Mouse (Mus musculus): ENCODE results near the gene Igsf8. TPM values are rescaled to one million over a fixed set of nuclear protein-coding genes. Genes with fewer than 3 reads are reported as not detected.

The Igsf8 gene
- polyA plus RNA-seq, 1 experiment from 2014 or later: 51.4 TPM

DNA sequence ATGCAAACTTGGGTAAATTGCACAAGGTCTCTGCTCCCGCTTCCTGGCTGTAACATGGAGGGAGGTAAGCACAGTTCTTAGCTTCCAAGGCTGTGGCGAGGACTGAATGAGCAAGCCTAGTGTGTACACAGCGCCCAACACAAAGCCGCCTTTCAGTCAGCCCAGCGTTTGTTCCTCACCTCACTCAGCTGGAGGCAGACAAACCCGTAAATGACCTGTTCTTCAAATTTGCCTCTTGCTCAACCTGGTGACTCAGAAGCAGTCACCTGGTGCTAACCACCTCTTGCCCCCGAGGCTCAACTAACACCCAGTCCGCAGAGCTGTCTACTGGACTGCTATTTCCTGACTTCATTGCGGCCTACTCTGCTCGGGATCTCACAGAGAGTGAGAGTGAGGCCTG, 46.5 kb downstream of the Igsf8 start:
- H3K27me3 ChIP-seq: no peaks in the 10 kb centered on the region
- no peak overlapping the region for H3K4me2 ChIP-seq
- no peak overlapping the region for H3K9ac ChIP-seq
- H3K9me3 ChIP-seq: no peaks in the 10 kb centered on the region
- H3K4me1 ChIP-seq: peaks cover 32% of the 10 kb centered on the region
- 52% methylated on average over 10 of the region's 10 CpGs for WGBS
- no peaks in the 10 kb centered on the region for H3K36me3 ChIP-seq
- 0 out of 2 replicates have a peak, but pooled peaks have one; percentile 1 for ATAC-seq (ENCODE audit: insufficient number of reproducible peaks, low FRiP score, low TSS enrichment, low read depth)
- no peak overlapping the region for H3K4me3 ChIP-seq
- peak overlapping the region; percentile 72 for H3K27ac ChIP-seq

- no peak overlapping the region for H3K9ac ChIP-seq
- 100% methylated on average over 1 of the region's 1 CpGs for whole genome bisulfite sequencing
- no peak for ATAC-seq (ENCODE audit: insufficient number of reproducible peaks, low FRiP score, low TSS enrichment, low read depth)
Observed at GRCm38 (mm10) chr1:172308409-172308808, 47.0 kb downstream of the Igsf8 start.

GRCm38 (mm10) chr1:172309699-172310398, 48.4 kb downstream of the Igsf8 start:
- Histone ChIP-seq H3K9ac (no peak overlapping the region), H3K9me3 (no peaks in the 10 kb centered on the region), H3K36me3 (no peaks in the 10 kb centered on the region), H3K27ac (peak overlapping the region; percentile 95), H3K4me3 (peak overlapping the region; percentile 28), H3K4me1 (peaks cover 45% of the 10 kb centered on the region), H3K4me2 (peak overlapping the region; percentile 67), H3K27me3 (no peaks in the 10 kb centered on the region)
- WGBS: 1% methylated on average over 14 of the region's 14 CpGs
- ATAC-seq (ENCODE audit: insufficient number of reproducible peaks, low FRiP score, low TSS enrichment, low read depth): peak; percentile 84

More at GRCm38 (mm10) chr1:172308409-172308808, 47.0 kb downstream of the Igsf8 start:
- H3K9me3 ChIP-seq: no peaks in the 10 kb centered on the region
- no peaks in the 10 kb centered on the region for H3K27me3 ChIP-seq
- H3K4me1 ChIP-seq: peaks cover 36% of the 10 kb centered on the region
- no peak overlapping the region for H3K4me3 ChIP-seq
- no peak overlapping the region for H3K4me2 ChIP-seq
- peak overlapping the region; percentile 72 for H3K27ac ChIP-seq
- H3K36me3 ChIP-seq: no peaks in the 10 kb centered on the region

DNA sequence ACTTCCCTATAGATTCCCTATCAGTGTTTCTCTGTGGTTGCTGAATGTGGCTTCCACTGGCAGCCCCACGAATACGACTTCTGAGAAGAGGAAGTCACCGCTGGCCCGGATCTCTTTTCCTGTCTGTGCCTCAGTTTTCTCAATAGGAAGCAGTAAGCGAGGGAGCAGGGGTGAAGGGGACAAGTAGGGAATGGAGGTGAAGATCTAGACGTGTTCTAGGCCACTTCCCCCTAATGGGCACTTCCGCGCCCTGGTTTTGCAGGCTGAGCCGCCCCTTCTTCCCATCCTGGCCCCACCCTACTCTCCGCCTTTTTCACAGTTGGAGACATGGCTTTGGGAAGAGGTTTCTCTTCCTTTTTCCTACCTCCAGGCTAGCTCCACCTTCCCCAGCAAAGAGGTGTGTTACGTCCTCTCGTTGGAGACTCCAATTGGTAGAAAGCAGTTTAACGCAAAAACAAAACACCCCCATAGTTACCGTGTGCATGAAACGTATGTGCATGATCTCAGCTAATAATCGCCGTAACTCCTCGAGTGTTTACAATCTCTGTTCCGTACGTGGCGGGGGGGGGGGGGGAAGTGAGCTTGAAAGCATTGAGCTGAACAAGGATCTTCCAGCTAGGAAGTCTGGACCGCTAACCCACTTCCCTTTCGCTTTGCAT, 49.9 kb downstream of the Igsf8 start:
- Histone ChIP-seq H3K4me3 (peak overlapping the region; percentile 69), H3K4me1 (peaks cover 45% of the 10 kb centered on the region), H3K9ac (peak overlapping the region; percentile 60; the same call in 1 of the 2 replicates), H3K27me3 (no peaks in the 10 kb centered on the region), H3K27ac (peak overlapping the region; percentile 95), H3K4me2 (peak overlapping the region; percentile 97), H3K9me3 (no peaks in the 10 kb centered on the region), H3K36me3 (0 out of 2 replicates have a peak, but pooled peaks cover 4% of the 10 kb centered on the region)
- 3% methylated on average over 23 of the region's 23 CpGs for WGBS
- ATAC-seq (ENCODE audit: insufficient number of reproducible peaks, low FRiP score, low TSS enrichment, low read depth): peak; percentile 60

GRCm38 (mm10) chr1:172311921-172312767, 50.7 kb downstream of the Igsf8 start:
- Histone ChIP-seq H3K4me3 (peak overlapping the region; percentile 69), H3K9me3 (no peaks in the 10 kb centered on the region), H3K36me3 (0 out of 2 replicates have a peak, but pooled peaks cover 4% of the 10 kb centered on the region), H3K4me2 (peak overlapping the region; percentile 97), H3K9ac (peak overlapping the region; percentile 68), H3K27me3 (no peaks in the 10 kb centered on the region), H3K4me1 (peaks cover 45% of the 10 kb centered on the region), H3K27ac (peak overlapping the region; percentile 95)
- WGBS: under 1% methylated on average over 40 of the region's 55 CpGs
- peak; percentile 70 for ATAC-seq (ENCODE audit: insufficient number of reproducible peaks, low FRiP score, low TSS enrichment, low read depth)

- H3K27ac ChIP-seq: no peak overlapping the region
- ATAC-seq (ENCODE audit: insufficient number of reproducible peaks, low FRiP score, low TSS enrichment, low read depth): no peak
- H3K4me2 ChIP-seq: peak overlapping the region; percentile 97
- no peaks in the 10 kb centered on the region for H3K9me3 ChIP-seq
- H3K9ac ChIP-seq: peak overlapping the region; percentile 68
- peaks cover 12% of the 10 kb centered on the region for H3K36me3 ChIP-seq
- no peaks in the 10 kb centered on the region for H3K27me3 ChIP-seq
- peaks cover 41% of the 10 kb centered on the region for H3K4me1 ChIP-seq
- 13% methylated on average over 16 of the region's 16 CpGs for whole genome bisulfite sequencing
- peak overlapping the region; percentile 69 for H3K4me3 ChIP-seq
Observed at GRCm38 (mm10) chr1:172312768-172313561, 51.5 kb downstream of the Igsf8 start.

DNA sequence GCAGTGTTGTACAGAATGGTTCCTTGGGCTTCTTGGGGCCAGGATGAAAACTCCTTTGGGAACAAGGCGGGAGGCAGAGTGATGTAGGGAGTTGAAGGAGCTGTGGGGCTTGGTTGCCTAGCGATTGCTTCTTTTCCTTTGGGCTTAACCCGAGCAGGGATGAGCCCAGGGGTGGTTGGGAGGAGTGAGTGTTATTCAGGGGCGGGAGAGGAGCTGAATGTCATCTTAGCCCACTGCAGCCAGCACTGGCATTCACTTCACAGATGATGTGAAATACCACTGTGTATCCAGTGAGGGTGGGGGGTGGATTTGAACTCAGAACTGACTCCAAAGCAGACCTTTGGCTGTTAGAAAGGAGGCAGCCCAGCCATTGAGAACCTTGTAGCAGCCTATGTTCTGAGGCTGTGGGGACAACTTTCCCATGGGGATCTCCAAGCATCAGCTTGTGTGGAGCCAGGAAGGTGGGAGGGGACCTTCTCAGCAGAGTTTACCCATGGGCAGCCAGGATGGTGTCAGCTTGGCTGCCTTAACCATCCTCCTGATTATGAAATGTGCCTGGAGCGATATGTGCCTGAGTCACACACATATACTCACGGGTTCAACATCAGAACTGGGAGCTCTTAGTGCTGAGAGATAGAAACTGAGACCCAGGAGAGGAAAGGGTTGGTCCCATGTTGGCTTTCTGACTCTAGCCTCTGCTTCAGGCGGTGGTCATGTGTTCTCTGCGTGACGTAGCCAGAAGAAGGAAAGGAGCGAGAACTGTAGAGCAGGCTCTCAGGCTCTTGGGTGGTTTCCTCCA, 52.4 kb downstream of the Igsf8 start:
- H3K9ac ChIP-seq: no peak overlapping the region
- 73% methylated on average over 10 of the region's 10 CpGs for WGBS

GRCm38 (mm10) chr1:172314911-172315310, 53.5 kb downstream of the Igsf8 start:
- Histone ChIP-seq H3K36me3 (peaks cover 18% of the 10 kb centered on the region), H3K4me1 (peaks cover 31% of the 10 kb centered on the region), H3K4me3 (no peak overlapping the region), H3K9ac (no peak overlapping the region), H3K27ac (no peak overlapping the region), H3K9me3 (no peaks in the 10 kb centered on the region), H3K27me3 (no peaks in the 10 kb centered on the region), H3K4me2 (no peak overlapping the region)
- WGBS: 79% methylated on average over 3 of the region's 3 CpGs
- no peak for ATAC-seq (ENCODE audit: insufficient number of reproducible peaks, low FRiP score, low TSS enrichment, low read depth)

More for the DNA sequence above, 52.4 kb downstream of the Igsf8 start:
- no peak overlapping the region; the same call in 1 of the 2 replicates for H3K4me2 ChIP-seq
- H3K27ac ChIP-seq: no peak overlapping the region
- peaks cover 37% of the 10 kb centered on the region for H3K4me1 ChIP-seq
- no peak for ATAC-seq (ENCODE audit: insufficient number of reproducible peaks, low FRiP score, low TSS enrichment, low read depth)
- H3K27me3 ChIP-seq: no peaks in the 10 kb centered on the region
- H3K4me3 ChIP-seq: no peak overlapping the region
- H3K36me3 ChIP-seq: peaks cover 18% of the 10 kb centered on the region
- no peaks in the 10 kb centered on the region for H3K9me3 ChIP-seq

- ATAC-seq (ENCODE audit: insufficient number of reproducible peaks, low FRiP score, low TSS enrichment, low read depth): no peak
- H3K9me3 ChIP-seq: no peaks in the 10 kb centered on the region
- H3K36me3 ChIP-seq: peaks cover 22% of the 10 kb centered on the region
- H3K4me1 ChIP-seq: peaks cover 17% of the 10 kb centered on the region
- 62% methylated on average over 18 of the region's 18 CpGs for WGBS
- H3K27ac ChIP-seq: no peak overlapping the region
- no peak overlapping the region for H3K9ac ChIP-seq
- H3K4me3 ChIP-seq: no peak overlapping the region
- H3K27me3 ChIP-seq: no peaks in the 10 kb centered on the region
- H3K4me2 ChIP-seq: no peak overlapping the region
Observed at GRCm38 (mm10) chr1:172317431-172317830, 56.0 kb downstream of the Igsf8 start.

DNA sequence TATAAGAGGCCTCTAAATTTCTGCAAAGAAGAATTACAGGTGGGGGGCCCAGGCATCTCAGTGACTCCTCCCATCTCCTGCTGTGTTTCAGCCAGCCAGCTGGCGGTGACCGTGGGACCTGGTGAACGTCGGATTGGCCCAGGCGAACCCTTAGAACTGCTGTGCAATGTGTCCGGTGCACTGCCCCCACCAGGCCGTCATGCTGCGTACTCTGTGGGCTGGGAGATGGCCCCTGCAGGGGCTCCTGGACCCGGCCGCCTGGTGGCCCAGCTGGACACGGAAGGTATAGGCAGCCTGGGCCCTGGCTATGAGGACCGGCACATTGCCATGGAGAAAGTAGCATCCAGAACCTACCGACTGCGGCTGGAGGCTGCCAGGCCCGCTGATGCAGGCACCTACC, 56.5 kb downstream of the Igsf8 start:
- Histone ChIP-seq H3K27me3 (no peaks in the 10 kb centered on the region), H3K27ac (no peak overlapping the region), H3K36me3 (peaks cover 22% of the 10 kb centered on the region), H3K9me3 (no peaks in the 10 kb centered on the region), H3K4me3 (no peak overlapping the region), H3K4me1 (peaks cover 13% of the 10 kb centered on the region), H3K4me2 (no peak overlapping the region), H3K9ac (no peak overlapping the region)
- 73% methylated on average over 15 of the region's 15 CpGs for WGBS
- ATAC-seq (ENCODE audit: insufficient number of reproducible peaks, low FRiP score, low TSS enrichment, low read depth): no peak

Data from limb, embryonic 15.5 days (tissue).